Mouse (Mus musculus) lung, embryonic 15.5 days (tissue): ENCODE measurements around the gene Inhbc. TPM values are rescaled to one million over a fixed set of nuclear protein-coding genes. Genes with fewer than 3 reads are reported as not detected.

Experiments used
- ATAC-seq: fragments of 200-750 bp; cut with Nextera tagmentation; 2 replicates; pipeline ENCODE4 v1.8.0; 2017; ENCODE audit warnings: moderate number of reproducible peaks, borderline replicate concordance; ENCODE audit not compliant: low FRiP score, low TSS enrichment; ENCODE audit errors: extremely low read depth
- H3K27ac ChIP-seq: fragments of 300-500 bp; sonication (generic); 2 replicates; pipeline ENCODE4 v1.5.1; 2015; ENCODE audit warnings: moderate library complexity, mild to moderate bottlenecking, inconsistent platforms
- H3K27me3 ChIP-seq: fragments of 300-500 bp; sonication (generic); 2 replicates; pipeline ENCODE4 v1.6.1; 2015; ENCODE audit warnings: inconsistent platforms
- H3K36me3 ChIP-seq: fragments of 300-500 bp; sonication (generic); 2 replicates; pipeline ENCODE4 v1.6.1; 2015; ENCODE audit warnings: inconsistent platforms
- H3K4me1 ChIP-seq: fragments of 300-500 bp; sonication (generic); 2 replicates; pipeline ENCODE4 v1.6.1; 2015; ENCODE audit warnings: inconsistent platforms
- H3K4me2 ChIP-seq: fragments of 300-500 bp; sonication (generic); 2 replicates; pipeline ENCODE4 v1.6.1; 2015; ENCODE audit warnings: inconsistent platforms, mild to moderate bottlenecking, moderate library complexity
- H3K4me3 ChIP-seq: fragments of 300-500 bp; sonication (generic); 2 replicates; pipeline ENCODE4 v1.5.1; 2015; ENCODE audit warnings: mild to moderate bottlenecking, inconsistent platforms
- H3K9ac ChIP-seq: fragments of 300-500 bp; sonication (generic); 2 replicates; pipeline ENCODE4 v1.6.1; 2015; ENCODE audit warnings: inconsistent platforms
- H3K9me3 ChIP-seq: fragments of 300-500 bp; sonication (generic); 2 replicates; pipeline ENCODE4 v1.6.1; 2016; ENCODE audit warnings: inconsistent platforms
- WGBS: fragments of 180-500 bp; shearing (Covaris S2); methylation state at CpG from one replicate; pipeline ENCODE4 v1.1.7; 2015; 5-methylcytosine and 5-hydroxymethylcytosine counted together
- polyA plus RNA-seq: library from polyadenylated mRNA; unstranded; fragments of >200 nt; fragmentation: Nextera tagmentation; extraction: Ambion mirVana; gene quantifications from 2 replicates; pipeline ENCODE4 v1.2.1, GENCODE M21; 2015

Gene Inhbc
- 0.07 TPM in 1 of 2 replicates, not detected in the other for polyA plus RNA-seq

- no peaks in the 10 kb centered on the region for H3K4me1 ChIP-seq
- no peaks in the 10 kb centered on the region for H3K36me3 ChIP-seq
- H3K9ac ChIP-seq = no peak within 1 kb of the TSS
- no peak for ATAC-seq
- H3K4me2 ChIP-seq = no peak within 1 kb of the TSS
- H3K27me3 ChIP-seq = no peaks in the 10 kb centered on the region
- H3K27ac ChIP-seq = no peak within 1 kb of the TSS
- no peaks in the 10 kb centered on the region for H3K9me3 ChIP-seq
- WGBS = 65% methylated on average over 22 of the region's 22 CpGs
- no peak within 1 kb of the TSS for H3K4me3 ChIP-seq
Observed at GRCm38 (mm10) chr10:127369834-127370820, at the start of gene Inhbc. Gene Inhbc, minus strand, starts transcription at chr10:127370431.

GRCm38 (mm10) chr10:127414141-127414540 is 43.9 kb upstream of the Inhbc start:
- peaks cover 11% of the 10 kb centered on the region; the same call in 1 of the 2 replicates for H3K4me1 ChIP-seq
- H3K27ac ChIP-seq = no peak overlapping the region
- ATAC-seq = no peak
- H3K27me3 ChIP-seq = no peaks in the 10 kb centered on the region
- WGBS = 78% methylated on average over 3 of the region's 3 CpGs
- no peaks in the 10 kb centered on the region for H3K36me3 ChIP-seq
- H3K4me2 ChIP-seq = no peak overlapping the region
- no peaks in the 10 kb centered on the region for H3K9me3 ChIP-seq
- H3K9ac ChIP-seq = no peak overlapping the region
- H3K4me3 ChIP-seq = no peak overlapping the region

GRCm38 (mm10) chr10:127413585-127413984 is 43.4 kb upstream of the Inhbc start:
- H3K9ac ChIP-seq = no peak overlapping the region
- no peak for ATAC-seq
- no peaks in the 10 kb centered on the region for H3K36me3 ChIP-seq
- peaks cover 11% of the 10 kb centered on the region; the same call in 1 of the 2 replicates for H3K4me1 ChIP-seq
- H3K27me3 ChIP-seq = no peaks in the 10 kb centered on the region
- H3K4me3 ChIP-seq = no peak overlapping the region
- WGBS = 61% methylated on average over 1 of the region's 1 CpGs
- no peak overlapping the region for H3K27ac ChIP-seq
- H3K9me3 ChIP-seq = no peaks in the 10 kb centered on the region
- no peak overlapping the region for H3K4me2 ChIP-seq

GRCm38 (mm10) chr10:127412776-127413175 is 42.5 kb upstream of the Inhbc start:
- 0 out of 2 replicates have a peak, but pooled peaks cover 4% of the 10 kb centered on the region for H3K36me3 ChIP-seq
- no peak for ATAC-seq
- no peaks in the 10 kb centered on the region for H3K9me3 ChIP-seq
- peaks cover 11% of the 10 kb centered on the region; the same call in 1 of the 2 replicates for H3K4me1 ChIP-seq
- H3K4me2 ChIP-seq = no peak overlapping the region
- no peak overlapping the region for H3K9ac ChIP-seq
- H3K27ac ChIP-seq = no peak overlapping the region
- H3K4me3 ChIP-seq = no peak overlapping the region
- 57% methylated on average over 2 of the region's 2 CpGs for WGBS
- no peaks in the 10 kb centered on the region for H3K27me3 ChIP-seq

GRCm38 (mm10) chr10:127412101-127412500 is 41.9 kb upstream of the Inhbc start:
- 35% methylated on average over 5 of the region's 5 CpGs for WGBS
- no peak for ATAC-seq
- H3K4me2 ChIP-seq = no peak overlapping the region
- H3K4me1 ChIP-seq = peaks cover 11% of the 10 kb centered on the region; the same call in 1 of the 2 replicates
- peak overlapping the region; percentile 30; the same call in 1 of the 2 replicates for H3K27ac ChIP-seq
- H3K9ac ChIP-seq = no peak overlapping the region
- 0 out of 2 replicates have a peak, but pooled peaks cover 7% of the 10 kb centered on the region for H3K36me3 ChIP-seq
- no peaks in the 10 kb centered on the region for H3K9me3 ChIP-seq
- no peak overlapping the region for H3K4me3 ChIP-seq
- no peaks in the 10 kb centered on the region for H3K27me3 ChIP-seq

- ATAC-seq = no peak
- Histone ChIP-seq H3K4me2 (no peak overlapping the region), H3K9ac (no peak overlapping the region), H3K27me3 (no peaks in the 10 kb centered on the region), H3K4me3 (no peak overlapping the region), H3K9me3 (no peaks in the 10 kb centered on the region), H3K36me3 (0 out of 2 replicates have a peak, but pooled peaks cover 11% of the 10 kb centered on the region), H3K27ac (no peak overlapping the region), H3K4me1 (peaks cover 11% of the 10 kb centered on the region; the same call in 1 of the 2 replicates)
- WGBS = 63% methylated on average over 4 of the region's 4 CpGs
Observed at GRCm38 (mm10) chr10:127407391-127407790, 37.2 kb upstream of the Inhbc start.

GRCm38 (mm10) chr10:127404701-127405100 is 34.5 kb upstream of the Inhbc start:
- H3K4me2 ChIP-seq = no peak overlapping the region
- H3K4me3 ChIP-seq = no peak overlapping the region
- no peak overlapping the region for H3K9ac ChIP-seq
- no peaks in the 10 kb centered on the region for H3K9me3 ChIP-seq
- peaks cover 35% of the 10 kb centered on the region for H3K36me3 ChIP-seq
- no peaks in the 10 kb centered on the region for H3K27me3 ChIP-seq
- no peaks in the 10 kb centered on the region for H3K4me1 ChIP-seq
- no peak for ATAC-seq
- H3K27ac ChIP-seq = no peak overlapping the region
- WGBS = 83% methylated on average over 3 of the region's 3 CpGs

- Histone ChIP-seq H3K27ac (no peak overlapping the region), H3K36me3 (peaks cover 10% of the 10 kb centered on the region; the same call in 1 of the 2 replicates), H3K4me1 (no peaks in the 10 kb centered on the region), H3K4me3 (no peak overlapping the region), H3K9me3 (no peaks in the 10 kb centered on the region), H3K4me2 (no peak overlapping the region), H3K27me3 (no peaks in the 10 kb centered on the region), H3K9ac (no peak overlapping the region)
- 80% methylated on average over 6 of the region's 6 CpGs for WGBS
- ATAC-seq = no peak
Observed at GRCm38 (mm10) chr10:127391774-127392173, 21.5 kb upstream of the Inhbc start.

- no peak for ATAC-seq
- peak overlapping the region; percentile 58 for H3K9ac ChIP-seq
- 46% methylated on average over 2 of the region's 2 CpGs for WGBS
Observed at GRCm38 (mm10) chr10:127381743-127382134, 11.5 kb upstream of the Inhbc start.

GRCm38 (mm10) chr10:127380767-127381742 is 10.8 kb upstream of the Inhbc start:
- Histone ChIP-seq H3K36me3 (no peaks in the 10 kb centered on the region), H3K4me1 (peaks cover 11% of the 10 kb centered on the region), H3K4me3 (peak overlapping the region; percentile 67), H3K9me3 (no peaks in the 10 kb centered on the region), H3K9ac (peak overlapping the region; percentile 58), H3K4me2 (peak overlapping the region; percentile 55), H3K27me3 (no peaks in the 10 kb centered on the region), H3K27ac (peak overlapping the region; percentile 95)
- ATAC-seq = peak; percentile 87
- WGBS = under 1% methylated on average over 13 of the region's 79 CpGs

More at GRCm38 (mm10) chr10:127381743-127382134, 11.5 kb upstream of the Inhbc start:
- Histone ChIP-seq H3K27ac (peak overlapping the region; percentile 95), H3K4me3 (peak overlapping the region; percentile 67), H3K4me2 (peak overlapping the region; percentile 55), H3K9me3 (no peaks in the 10 kb centered on the region), H3K4me1 (peaks cover 11% of the 10 kb centered on the region), H3K27me3 (no peaks in the 10 kb centered on the region), H3K36me3 (no peaks in the 10 kb centered on the region)

GRCm38 (mm10) chr10:127380251-127380691 is 10.0 kb upstream of the Inhbc start, which contains the start of gene R3hdm2:
Gene R3hdm2, plus strand, starts transcription at chr10:127380327.
- Histone ChIP-seq H3K4me2 (peak within 1 kb of the TSS; percentile 57), H3K9ac (peak within 1 kb of the TSS; percentile 58), H3K9me3 (no peaks in the 10 kb centered on the region), H3K4me1 (peaks cover 11% of the 10 kb centered on the region), H3K27me3 (no peaks in the 10 kb centered on the region), H3K27ac (peak within 1 kb of the TSS; percentile 95), H3K4me3 (peak within 1 kb of the TSS; percentile 67), H3K36me3 (no peaks in the 10 kb centered on the region)
- under 1% methylated on average over 25 of the region's 53 CpGs for WGBS
- ATAC-seq = peak; percentile 99
